Mouse (Mus musculus) midbrain, embryonic 10.5 days (tissue): ENCODE results near the gene Mdm4. TPM values are rescaled to one million over a fixed set of nuclear protein-coding genes. Genes with fewer than 3 reads are reported as not detected.
"Not testable (repeated sequence)": the region's sequence is repeated elsewhere in the genome, so short reads cannot be mapped to it uniquely, and the experiment has no call there.

ENCODE experiments used
- DNase-seq: peaks from one replicate; pipeline ENCODE4 v3.0.0-alpha.2; 2017; ENCODE audit warnings: low spot score
- H3K27ac ChIP-seq: fragments of 300-500 bp; sonication (generic); replicated peaks from 2 replicates; pipeline ENCODE4 v1.5.1; 2016; ENCODE audit warnings: mild to moderate bottlenecking
- H3K27me3 ChIP-seq: fragments of 300-500 bp; sonication (generic); 2 replicates; pipeline ENCODE4 v1.6.1; 2016; ENCODE audit warnings: low read depth, mild to moderate bottlenecking; ENCODE audit not compliant: poor library complexity, severe bottlenecking
- H3K36me3 ChIP-seq: fragments of 300-500 bp; sonication (generic); 2 replicates; pipeline ENCODE4 v1.6.1; 2016; ENCODE audit warnings: mild to moderate bottlenecking, moderate library complexity
- H3K4me1 ChIP-seq: fragments of 300-500 bp; sonication (generic); 2 replicates; pipeline ENCODE4 v1.6.1; 2016
- H3K4me3 ChIP-seq: fragments of 300-500 bp; sonication (generic); 2 replicates; pipeline ENCODE4 v1.5.1; 2016; ENCODE audit warnings: mild to moderate bottlenecking, moderate library complexity
- H3K9me3 ChIP-seq: fragments of 300-500 bp; sonication (generic); replicated peaks from 2 replicates; pipeline ENCODE4 v1.6.1; 2016; ENCODE audit warnings: mild to moderate bottlenecking
- WGBS: fragments of 180-500 bp; shearing (Covaris S2); methylation state at CpG from one replicate; pipeline ENCODE4 v1.1.7; 2016; 5-methylcytosine and 5-hydroxymethylcytosine counted together
- polyA plus RNA-seq: library from polyadenylated mRNA; unstranded; fragments of >200 nt; fragmentation: Nextera tagmentation; extraction: Ambion mirVana; gene quantifications from 2 replicates; pipeline ENCODE4 v1.2.1, GENCODE M21; 2016

The Mdm4 gene
- polyA plus RNA-seq, 1 experiment from 2014 or later = 34.6 TPM

DNA sequence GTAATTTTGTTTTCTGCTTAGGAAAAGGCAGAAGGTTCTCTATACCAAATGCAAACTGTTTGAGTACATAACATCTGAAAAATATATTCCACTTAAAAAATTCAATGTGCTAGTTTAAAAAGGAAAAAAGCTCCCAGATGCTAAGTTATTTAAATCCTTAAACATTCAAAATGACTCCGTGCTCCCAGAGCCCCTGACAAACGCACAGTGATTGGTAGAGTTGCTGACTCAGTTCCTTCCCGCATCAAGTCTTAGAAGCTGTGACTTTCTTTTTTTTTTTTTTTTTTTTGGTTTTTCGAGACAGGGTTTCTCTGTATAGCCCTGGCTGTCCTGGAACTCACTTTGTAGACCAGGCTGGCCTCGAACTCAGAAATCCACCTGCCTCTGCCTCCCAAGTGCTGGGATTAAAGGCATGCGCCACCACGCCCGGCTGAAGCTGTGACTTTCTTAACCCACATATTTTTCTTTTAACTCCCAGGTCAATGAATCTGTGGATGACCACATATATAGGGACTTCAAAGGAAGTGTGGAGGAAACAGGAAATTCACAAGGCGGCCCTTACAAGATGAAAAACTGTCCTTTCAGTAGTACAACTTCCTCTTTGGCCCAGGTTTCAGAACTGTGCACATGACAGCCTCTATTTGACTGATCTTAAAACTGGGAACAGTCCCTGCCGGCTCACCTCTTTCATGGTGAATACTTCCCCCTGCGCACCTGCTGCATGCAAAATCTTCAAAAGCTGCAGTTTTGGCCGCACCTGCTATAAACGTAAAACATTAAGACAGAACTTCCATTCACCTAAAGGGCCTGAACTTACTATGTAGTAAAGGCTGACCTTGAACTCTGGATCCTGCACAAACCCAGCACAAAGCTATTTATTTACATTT lies 18.2 kb downstream of the Mdm4 start:
- H3K27me3 ChIP-seq = no peaks in the 10 kb centered on the region
- no peak for DNase-seq
- 90% methylated on average over 12 of the region's 13 CpGs for WGBS
- no peaks in the 10 kb centered on the region for H3K4me1 ChIP-seq
- H3K27ac ChIP-seq = no peak overlapping the region
- H3K4me3 ChIP-seq = no peak overlapping the region
- no peaks in the 10 kb centered on the region for H3K9me3 ChIP-seq
- peaks cover 92% of the 10 kb centered on the region for H3K36me3 ChIP-seq

DNA sequence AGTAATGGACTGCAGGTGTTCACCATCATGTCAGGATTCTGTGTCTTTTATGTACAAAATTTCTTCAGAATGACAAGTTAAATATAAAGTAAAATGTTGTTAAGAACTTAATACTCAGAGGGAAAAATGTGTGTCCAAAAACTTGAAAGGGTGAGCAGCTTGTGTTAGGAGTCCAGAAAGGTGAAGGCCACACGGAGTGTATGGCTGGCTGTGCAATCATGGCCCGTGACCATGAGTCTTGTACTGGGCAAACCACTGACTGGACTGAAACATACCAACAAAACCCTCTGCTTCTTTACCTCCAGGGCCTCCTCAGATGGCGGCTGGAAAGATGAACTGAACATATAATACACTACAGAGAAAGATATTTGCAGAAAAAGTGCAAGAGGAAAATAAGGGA lies 23.8 kb downstream of the Mdm4 start:
- WGBS = 87% methylated on average over 3 of the region's 3 CpGs
- H3K27ac ChIP-seq = no peak overlapping the region
- no peak for DNase-seq
- no peaks in the 10 kb centered on the region for H3K27me3 ChIP-seq
- peaks cover 96% of the 10 kb centered on the region for H3K36me3 ChIP-seq
- no peak overlapping the region for H3K4me3 ChIP-seq
- H3K9me3 ChIP-seq = no peaks in the 10 kb centered on the region
- no peaks in the 10 kb centered on the region for H3K4me1 ChIP-seq

DNA sequence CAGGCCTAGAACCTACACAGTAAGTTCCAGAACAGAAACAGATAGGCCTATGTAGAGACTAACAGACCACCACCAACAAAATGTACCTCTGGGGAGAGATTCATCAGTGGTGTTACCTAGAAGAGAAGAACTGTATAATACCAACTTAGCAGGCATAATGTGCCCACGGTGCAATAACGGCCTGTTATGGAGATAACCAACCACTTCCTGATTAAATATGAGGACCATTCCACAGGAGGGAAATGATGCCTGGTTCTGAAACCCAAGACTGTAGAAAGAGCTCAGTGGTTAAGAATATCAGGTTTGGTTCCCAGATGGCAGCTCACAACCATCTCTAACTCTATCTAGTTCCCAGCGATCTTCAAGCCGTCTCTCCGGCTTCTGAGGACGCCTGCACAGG lies 30.0 kb downstream of the Mdm4 start:
- Histone ChIP-seq H3K27ac (no peak overlapping the region), H3K9me3 (no peaks in the 10 kb centered on the region), H3K4me3 (no peak overlapping the region), H3K4me1 (no peaks in the 10 kb centered on the region), H3K27me3 (no peaks in the 10 kb centered on the region), H3K36me3 (peaks cover 100% of the 10 kb centered on the region)
- WGBS = 97% methylated on average over 6 of the region's 6 CpGs
- DNase-seq = no peak

DNA sequence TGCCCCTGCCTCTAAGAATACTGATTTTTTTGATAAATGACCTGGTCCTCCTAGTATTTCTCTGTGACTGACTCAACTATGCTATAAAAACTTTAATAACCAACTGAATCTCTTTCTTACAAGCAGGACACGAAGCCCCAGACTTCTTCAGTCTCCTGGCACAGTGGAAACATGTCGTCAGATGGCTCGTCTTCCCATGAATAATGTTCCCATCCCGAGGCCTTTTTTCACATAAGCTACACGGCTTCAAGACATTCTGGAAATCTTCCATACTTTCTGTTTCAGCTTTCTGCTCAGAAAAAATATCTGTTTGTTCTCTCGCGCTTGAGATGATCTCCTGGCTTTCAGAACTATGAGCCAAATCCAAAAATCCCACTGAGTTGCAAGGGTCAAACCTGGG lies 38.8 kb downstream of the Mdm4 start:
- H3K36me3 ChIP-seq = peaks cover 94% of the 10 kb centered on the region
- H3K27ac ChIP-seq = no peak overlapping the region
- DNase-seq = no peak
- 94% methylated on average over 7 of the region's 7 CpGs for whole genome bisulfite sequencing
- H3K9me3 ChIP-seq = no peaks in the 10 kb centered on the region
- no peak overlapping the region for H3K4me3 ChIP-seq
- H3K4me1 ChIP-seq = no peaks in the 10 kb centered on the region
- no peaks in the 10 kb centered on the region for H3K27me3 ChIP-seq

DNA sequence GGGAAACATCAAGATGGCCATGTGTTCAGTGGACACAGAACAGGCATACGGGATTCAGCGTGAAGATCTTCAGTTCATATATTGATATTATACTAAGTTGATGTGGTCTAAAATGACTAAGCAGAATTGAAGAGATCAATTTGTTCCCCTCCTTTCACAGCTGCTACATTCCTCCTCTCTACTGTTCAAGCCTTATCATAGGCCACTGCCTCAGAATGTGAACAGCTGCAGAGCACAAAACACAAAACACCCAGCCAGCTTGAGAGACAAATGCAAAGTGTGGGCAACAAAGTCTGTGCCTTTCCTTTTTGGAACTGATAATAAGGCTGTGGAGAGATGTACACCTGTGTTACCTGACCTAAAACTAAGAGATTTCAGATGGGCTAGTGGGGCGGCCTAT lies 39.6 kb downstream of the Mdm4 start:
- peaks cover 94% of the 10 kb centered on the region for H3K36me3 ChIP-seq
- 95% methylated on average over 3 of the region's 3 CpGs for WGBS

DNA sequence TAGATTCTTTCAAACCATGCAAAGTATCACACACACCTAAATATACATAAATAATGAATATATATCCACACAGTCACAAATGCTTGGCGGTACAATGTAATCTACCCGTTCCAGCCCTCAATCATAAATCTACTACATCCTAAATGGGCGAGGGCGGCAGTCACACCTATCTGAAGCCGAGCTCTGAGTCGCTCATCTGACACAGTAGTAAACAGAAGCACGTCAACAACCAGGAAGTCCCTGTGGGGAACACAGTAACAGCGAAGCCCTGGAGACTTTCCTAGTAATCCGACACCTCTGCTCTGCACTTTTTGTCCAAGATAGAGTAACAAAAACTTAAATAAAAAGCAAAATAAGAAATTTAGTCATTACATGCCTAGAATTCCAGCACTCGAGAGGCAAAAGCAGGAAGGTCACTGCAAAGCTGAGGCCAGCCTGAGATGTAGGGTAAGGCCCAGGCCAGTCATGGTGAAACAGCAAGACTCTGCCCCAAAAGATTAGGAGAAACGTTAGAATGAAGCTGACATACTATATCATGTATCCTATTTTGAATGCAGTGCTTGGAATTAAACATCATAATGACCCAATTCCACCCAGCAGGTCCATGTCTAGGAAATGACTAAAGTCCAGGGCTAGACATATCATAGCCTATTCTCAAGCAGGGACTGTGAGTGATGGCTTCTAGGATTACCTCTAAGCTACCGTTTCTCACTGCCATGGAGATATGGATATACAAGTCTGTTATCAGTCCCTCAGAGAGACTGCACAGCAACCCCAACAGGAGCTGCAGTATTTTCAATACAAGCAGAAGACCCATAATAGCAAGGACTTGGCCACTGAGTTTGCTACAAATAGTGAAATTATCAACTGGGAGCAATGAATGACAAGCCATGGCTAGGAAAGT lies 41.6 kb downstream of the Mdm4 start:
- H3K27me3 ChIP-seq, H3K27ac ChIP-seq, DNase-seq, H3K9me3 ChIP-seq, H3K4me3 ChIP-seq, H3K4me1 ChIP-seq: not testable (repeated sequence)
- H3K36me3 ChIP-seq = peaks cover 94% of the 10 kb centered on the region
- WGBS = 92% methylated on average over 12 of the region's 12 CpGs

More for the DNA sequence above, 39.6 kb downstream of the Mdm4 start:
- no peak overlapping the region for H3K4me3 ChIP-seq
- no peaks in the 10 kb centered on the region for H3K27me3 ChIP-seq
- no peaks in the 10 kb centered on the region for H3K4me1 ChIP-seq
- no peak for DNase-seq
- no peak overlapping the region for H3K27ac ChIP-seq
- H3K9me3 ChIP-seq = no peaks in the 10 kb centered on the region

DNA sequence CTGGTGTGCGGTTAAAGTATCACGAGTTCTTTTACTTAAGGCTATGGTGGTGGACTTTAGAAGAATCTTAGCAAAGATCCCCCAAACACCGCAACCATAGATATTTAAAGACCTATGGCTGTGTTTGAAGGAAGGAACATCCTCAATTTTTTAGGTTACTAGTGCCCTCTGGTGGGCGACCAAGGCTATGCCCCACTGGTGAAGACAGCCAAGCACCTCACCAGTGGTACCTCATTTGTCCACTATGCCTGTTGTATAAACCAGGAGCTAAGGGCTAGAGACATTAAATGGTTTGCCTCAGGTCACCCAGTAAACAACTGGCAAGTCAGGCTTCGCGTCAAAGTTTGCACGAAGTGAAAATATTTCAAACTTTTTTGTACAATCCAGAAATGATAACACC lies 47.6 kb downstream of the Mdm4 start:
- 66% methylated on average over 7 of the region's 7 CpGs for WGBS
- H3K9me3 ChIP-seq = no peaks in the 10 kb centered on the region
- DNase-seq = peak; percentile 73
- no peaks in the 10 kb centered on the region for H3K4me1 ChIP-seq
- no peak overlapping the region for H3K27ac ChIP-seq
- peaks cover 81% of the 10 kb centered on the region for H3K36me3 ChIP-seq
- H3K4me3 ChIP-seq = no peak overlapping the region
- H3K27me3 ChIP-seq = no peaks in the 10 kb centered on the region

DNA sequence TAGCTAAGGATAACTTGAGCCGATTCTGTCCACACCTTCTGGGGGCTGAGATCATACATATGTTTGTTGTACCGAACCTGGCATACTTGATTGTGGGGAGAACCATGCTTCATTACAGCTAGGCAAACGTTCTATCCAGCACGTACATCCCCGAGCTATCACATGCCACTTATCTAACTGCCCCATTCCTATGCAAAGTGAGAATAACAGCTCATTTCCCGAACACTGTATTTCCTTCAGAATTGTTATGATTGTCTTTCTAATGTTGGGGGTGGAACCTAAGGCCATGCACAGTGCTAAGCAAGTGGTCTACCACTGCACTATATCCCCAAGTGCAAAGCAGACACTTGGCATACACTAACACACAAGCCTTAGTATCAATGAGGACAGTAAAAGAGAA lies 49.1 kb downstream of the Mdm4 start:
- H3K9me3 ChIP-seq = no peaks in the 10 kb centered on the region
- H3K27me3 ChIP-seq = no peaks in the 10 kb centered on the region
- peaks cover 70% of the 10 kb centered on the region for H3K36me3 ChIP-seq
- no peak for DNase-seq
- no peak overlapping the region for H3K4me3 ChIP-seq
- no peak overlapping the region for H3K27ac ChIP-seq
- no peaks in the 10 kb centered on the region for H3K4me1 ChIP-seq
- 92% methylated on average over 6 of the region's 6 CpGs for WGBS

DNA sequence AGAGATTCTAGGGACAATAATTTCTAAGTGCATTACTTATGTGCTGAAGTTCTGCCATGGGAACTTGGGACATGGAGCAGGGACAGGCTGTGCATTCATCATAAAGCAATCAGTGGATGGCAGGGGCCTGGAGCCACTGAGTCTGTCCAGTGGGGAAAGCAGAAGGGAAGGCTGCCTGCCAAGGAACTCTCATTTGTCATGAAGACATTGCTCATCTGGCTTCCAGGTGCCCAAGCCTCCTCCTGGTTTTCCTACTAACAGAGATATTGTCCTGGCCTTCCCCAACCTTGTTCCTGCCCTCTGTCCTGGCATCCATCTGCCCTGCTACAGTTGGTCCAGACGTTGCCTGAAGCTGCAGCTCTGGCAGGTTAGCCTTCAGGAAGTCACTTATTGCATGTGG lies 53.0 kb downstream of the Mdm4 start:
- Histone ChIP-seq H3K36me3 (peaks cover 37% of the 10 kb centered on the region), H3K9me3 (no peaks in the 10 kb centered on the region), H3K4me3 (no peak overlapping the region), H3K4me1 (no peaks in the 10 kb centered on the region), H3K27me3 (no peaks in the 10 kb centered on the region), H3K27ac (no peak overlapping the region)
- no peak for DNase-seq
- WGBS = 90% methylated on average over 1 of the region's 1 CpGs

DNA sequence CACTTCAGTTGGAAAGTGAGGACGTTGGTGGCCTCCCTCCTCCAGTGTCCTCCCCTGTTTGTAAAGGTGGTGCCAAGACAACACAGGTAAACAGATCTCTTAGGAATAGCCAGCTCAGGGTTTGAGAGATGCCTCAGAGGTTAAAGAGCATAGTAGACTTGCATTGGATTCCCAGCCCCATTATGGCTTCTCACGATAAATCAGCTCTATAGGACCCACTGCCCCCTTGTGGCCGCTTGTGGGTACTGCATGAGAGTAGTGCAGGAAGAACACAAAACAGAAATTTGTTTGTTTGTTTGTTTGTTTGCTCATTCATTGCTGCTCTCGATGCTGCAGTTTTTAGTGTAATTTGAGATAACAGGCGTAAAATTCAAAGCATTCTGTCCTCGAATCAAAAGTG lies 61.7 kb downstream of the Mdm4 start:
- H3K36me3 ChIP-seq = no peaks in the 10 kb centered on the region
- DNase-seq = peak; percentile 62
- H3K27ac ChIP-seq = no peak overlapping the region
- H3K9me3 ChIP-seq = no peaks in the 10 kb centered on the region
- no peaks in the 10 kb centered on the region for H3K27me3 ChIP-seq
- no peak overlapping the region for H3K4me3 ChIP-seq
- H3K4me1 ChIP-seq = no peaks in the 10 kb centered on the region
- WGBS = 35% methylated on average over 6 of the region's 6 CpGs

DNA sequence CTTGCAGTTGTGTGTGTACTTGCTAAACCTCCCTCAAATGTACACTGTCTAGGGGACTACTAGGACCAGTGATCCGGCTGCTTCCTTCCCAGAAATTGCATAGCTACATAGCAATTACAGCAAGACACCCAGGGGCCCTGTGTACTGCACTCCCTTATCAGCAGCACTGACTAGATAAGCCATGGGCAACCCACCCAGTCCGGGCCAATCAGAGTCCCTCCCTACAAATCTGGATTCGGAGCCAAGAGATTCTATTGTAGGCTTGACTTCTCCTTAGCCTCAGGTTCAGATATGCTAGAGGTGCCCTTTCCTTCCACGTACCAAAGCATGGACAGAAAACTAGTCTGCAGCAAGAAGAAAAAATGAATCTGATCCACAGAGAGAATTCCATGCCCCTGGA lies 65.7 kb downstream of the Mdm4 start:
- no peak for DNase-seq
- Histone ChIP-seq H3K27ac (no peak overlapping the region), H3K27me3 (no peaks in the 10 kb centered on the region), H3K4me3 (no peak overlapping the region), H3K36me3 (no peaks in the 10 kb centered on the region), H3K9me3 (no peaks in the 10 kb centered on the region), H3K4me1 (no peaks in the 10 kb centered on the region)
- 85% methylated on average over 4 of the region's 4 CpGs for WGBS

DNA sequence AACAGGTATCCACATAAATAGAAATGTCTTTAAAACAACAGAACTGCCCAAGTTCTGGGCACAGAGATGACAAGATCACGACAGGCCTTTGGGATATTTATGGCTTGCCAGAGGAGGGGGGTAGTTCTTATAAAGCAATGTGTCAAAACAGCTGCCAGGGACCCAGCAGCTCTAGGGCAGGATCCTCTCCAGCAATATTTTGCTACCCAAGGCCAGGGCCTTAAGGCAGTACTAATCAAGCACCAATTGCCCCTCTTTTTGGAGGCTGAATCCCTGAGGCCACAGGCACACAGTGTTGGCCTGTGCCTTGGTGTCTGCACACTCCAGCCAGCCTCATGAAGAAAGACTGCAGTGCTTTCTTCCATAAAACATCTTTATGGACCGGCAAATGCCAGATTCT lies 66.3 kb downstream of the Mdm4 start:
- H3K27ac ChIP-seq = no peak overlapping the region
- WGBS = 89% methylated on average over 2 of the region's 2 CpGs
- H3K27me3 ChIP-seq = no peaks in the 10 kb centered on the region
- H3K4me3 ChIP-seq = no peak overlapping the region
- no peaks in the 10 kb centered on the region for H3K9me3 ChIP-seq
- no peak for DNase-seq
- H3K36me3 ChIP-seq = no peaks in the 10 kb centered on the region
- H3K4me1 ChIP-seq = no peaks in the 10 kb centered on the region

DNA sequence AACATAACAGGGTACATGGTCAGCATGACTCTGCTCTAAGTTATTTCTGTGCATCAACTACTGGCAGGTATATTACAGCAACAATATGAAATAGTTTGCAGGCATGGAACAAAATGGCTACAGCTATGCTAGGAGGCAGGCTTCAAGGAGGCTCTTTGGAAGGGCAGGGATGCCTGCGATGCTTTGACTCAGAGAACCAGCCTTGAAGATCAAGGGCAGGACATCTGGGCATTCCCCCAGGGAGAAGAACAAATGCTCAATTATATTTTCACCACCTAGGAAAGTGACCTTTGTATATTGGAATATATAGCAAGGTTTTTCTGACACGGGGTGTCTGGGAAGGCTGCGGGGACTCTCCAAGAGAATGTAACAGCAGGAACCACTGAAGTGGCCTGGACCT lies 68.6 kb downstream of the Mdm4 start:
- no peak for DNase-seq
- no peaks in the 10 kb centered on the region for H3K27me3 ChIP-seq
- H3K9me3 ChIP-seq = no peaks in the 10 kb centered on the region
- no peak overlapping the region for H3K27ac ChIP-seq
- WGBS = 89% methylated on average over 3 of the region's 3 CpGs
- no peak overlapping the region for H3K4me3 ChIP-seq
- no peaks in the 10 kb centered on the region for H3K4me1 ChIP-seq
- no peaks in the 10 kb centered on the region for H3K36me3 ChIP-seq
